Mouse (Mus musculus): ENCODE results near the gene Igfbp1.

Gene Igfbp1

GRCm38 (mm10) chr11:7197491-7197941 is at the start of gene Igfbp1:
Gene Igfbp1 (plus strand): TSS chr11:7197782.
- no peak for ATAC-seq (ENCODE audit: low TSS enrichment)

DNA sequence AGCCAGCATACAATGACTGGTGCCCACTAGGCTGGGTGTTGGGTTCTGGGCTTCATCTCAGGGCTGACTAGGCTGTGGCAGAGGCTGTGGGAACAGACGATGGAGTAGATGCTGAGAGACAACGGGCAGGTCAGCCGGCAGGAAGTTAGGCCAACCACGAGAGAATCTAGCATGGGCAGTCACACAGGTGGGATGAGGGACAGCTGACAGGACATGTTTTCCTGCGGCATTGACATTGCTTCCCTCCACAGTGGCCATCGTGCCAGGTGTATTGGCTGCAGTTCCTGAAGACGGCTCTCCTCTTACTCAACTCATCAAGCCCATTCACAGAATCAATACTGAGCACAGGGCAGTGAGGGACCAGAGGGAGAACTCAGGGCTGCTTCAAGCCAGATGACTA is 49.6 kb upstream of the Igfbp1 start:
- no peak for ATAC-seq (ENCODE audit: low TSS enrichment)

DNA sequence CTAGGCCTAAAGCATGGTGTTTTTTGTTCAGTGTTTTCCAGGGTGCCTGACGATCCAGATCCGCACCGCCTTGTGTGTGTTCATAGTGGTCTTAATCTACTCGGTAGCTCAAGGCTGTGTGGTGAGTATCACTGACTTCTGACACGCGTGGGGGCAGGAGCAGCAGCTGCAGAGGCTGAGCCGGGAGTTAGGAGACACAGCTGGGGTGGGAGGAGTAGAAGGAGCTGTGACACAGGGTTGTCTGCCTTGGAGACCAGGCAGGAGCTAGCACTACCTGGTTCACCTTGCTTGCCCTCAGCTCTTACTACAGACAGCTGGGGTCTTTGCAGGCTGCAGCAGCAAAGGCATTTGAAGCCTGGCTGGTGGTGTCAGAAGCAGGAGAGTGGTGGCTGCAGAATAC is 48.1 kb upstream of the Igfbp1 start:
- ATAC-seq (ENCODE audit: low TSS enrichment): no peak

- no peak for ATAC-seq (ENCODE audit: low TSS enrichment)
These were observed 47.1 kb upstream of the Igfbp1 start for GRCm38 (mm10) chr11:7150511-7150910.

DNA sequence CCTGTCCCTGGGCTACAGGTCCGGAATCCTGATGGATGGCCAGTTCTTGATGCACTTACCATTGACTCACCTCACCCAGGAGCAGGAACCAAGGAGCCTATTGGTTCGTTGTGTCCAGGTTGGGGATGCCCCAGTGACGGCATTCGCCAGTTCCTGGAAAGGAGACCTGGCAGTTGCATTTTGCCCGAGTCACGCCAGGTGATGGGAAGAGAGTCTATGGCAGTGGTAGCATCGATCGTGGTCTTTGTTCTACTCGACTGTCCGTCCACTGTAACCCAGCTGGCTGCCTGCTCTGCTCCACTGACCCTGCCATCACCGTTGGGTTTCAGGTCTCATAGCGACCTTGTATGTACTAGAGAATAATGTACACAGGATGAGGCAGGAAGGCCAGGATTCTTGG is 45.2 kb upstream of the Igfbp1 start:
- no peak for ATAC-seq (ENCODE audit: low TSS enrichment)

- ATAC-seq (ENCODE audit: low TSS enrichment): no peak
These were observed 44.5 kb upstream of the Igfbp1 start for GRCm38 (mm10) chr11:7153081-7153480.

GRCm38 (mm10) chr11:7156427-7156826 is 41.2 kb upstream of the Igfbp1 start:
- no peak for ATAC-seq (ENCODE audit: low TSS enrichment)

DNA sequence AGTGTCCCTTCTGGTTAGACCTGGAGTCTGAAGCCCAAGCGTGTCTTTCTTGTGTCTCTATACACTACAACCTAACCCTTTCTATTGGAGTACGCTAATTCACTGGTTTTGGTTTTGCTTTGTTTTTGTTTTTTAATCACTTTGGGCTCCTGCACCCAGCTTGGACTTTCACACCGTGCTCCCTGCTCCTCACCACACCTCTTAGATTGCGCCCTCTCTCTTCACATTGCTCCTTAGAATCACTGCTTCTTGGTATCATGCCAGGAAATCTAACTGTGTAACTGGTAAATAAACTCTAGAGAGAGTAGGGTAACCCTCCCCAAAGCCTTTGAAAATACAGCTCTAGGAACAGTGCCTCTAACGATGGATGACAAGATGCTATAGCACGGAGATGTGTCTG is 39.4 kb upstream of the Igfbp1 start:
- ATAC-seq (ENCODE audit: low TSS enrichment): no peak

DNA sequence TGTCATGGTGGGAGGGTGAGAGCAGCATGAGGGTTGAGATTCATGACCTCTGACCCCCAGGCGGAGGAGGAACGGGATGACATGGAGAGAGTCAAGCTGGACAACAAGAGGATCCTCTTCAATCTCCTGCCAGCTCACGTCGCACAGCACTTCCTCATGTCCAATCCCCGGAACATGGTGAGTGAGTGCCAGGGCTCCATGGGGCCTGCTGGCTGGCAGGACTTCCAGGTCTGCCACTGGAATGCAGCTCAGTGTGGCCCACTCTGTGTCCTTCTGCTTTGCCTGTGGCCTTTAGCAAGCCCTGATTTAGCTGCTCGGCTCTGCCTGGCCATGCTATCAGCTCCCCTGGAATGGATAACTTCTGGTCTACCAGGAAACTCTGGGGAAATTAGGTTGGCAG is 37.4 kb upstream of the Igfbp1 start:
- no peak for ATAC-seq (ENCODE audit: low TSS enrichment)

DNA sequence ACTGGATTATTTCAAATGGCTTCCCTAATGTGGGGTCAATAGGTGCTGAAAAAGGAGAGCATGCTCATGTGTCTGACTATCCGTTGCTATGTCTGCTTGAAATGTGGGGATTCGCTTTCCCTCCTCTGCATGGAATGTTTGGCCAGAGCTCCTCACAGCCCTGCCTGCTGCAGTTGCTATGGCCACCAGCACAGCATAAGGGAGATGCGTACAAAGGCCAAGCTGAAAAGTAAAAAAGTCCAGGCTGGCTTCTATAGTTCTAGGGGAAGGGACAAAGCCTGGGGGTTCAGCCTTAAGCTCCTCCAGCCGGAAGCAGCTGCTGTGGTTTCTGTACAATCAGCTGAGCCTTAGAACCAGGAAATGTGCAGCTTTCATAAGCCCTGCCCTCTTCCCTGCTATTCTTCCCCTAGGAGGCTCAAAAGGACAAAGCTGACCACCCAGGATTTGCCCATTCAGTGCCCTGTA is 36.9 kb upstream of the Igfbp1 start:
- ATAC-seq (ENCODE audit: low TSS enrichment): peak; percentile 60

GRCm38 (mm10) chr11:7161502-7162174 is 35.9 kb upstream of the Igfbp1 start:
- ATAC-seq (ENCODE audit: low TSS enrichment): peak; percentile 60

GRCm38 (mm10) chr11:7164416-7164815 is 33.2 kb upstream of the Igfbp1 start:
- ATAC-seq (ENCODE audit: low TSS enrichment): no peak

DNA sequence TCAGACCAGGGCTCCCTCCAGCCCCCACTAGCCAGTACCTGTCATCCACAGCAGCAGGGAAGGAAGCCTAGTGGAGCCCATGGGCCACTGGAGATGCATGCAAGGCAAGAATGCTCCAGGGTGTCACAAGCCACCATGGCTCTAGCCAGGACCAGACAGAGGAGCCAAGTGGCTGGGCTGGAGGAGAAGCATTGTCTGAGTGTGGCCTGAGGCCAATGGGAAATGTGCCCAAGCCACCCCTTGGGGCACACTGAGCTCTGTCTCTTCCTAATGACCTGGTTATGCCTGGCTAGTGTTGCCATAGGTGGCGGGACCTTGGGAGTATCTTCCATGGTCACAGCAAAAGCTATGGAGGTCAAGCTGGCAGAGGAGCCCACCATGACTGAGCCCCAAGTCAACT is 27.9 kb upstream of the Igfbp1 start:
- ATAC-seq (ENCODE audit: low TSS enrichment): no peak

DNA sequence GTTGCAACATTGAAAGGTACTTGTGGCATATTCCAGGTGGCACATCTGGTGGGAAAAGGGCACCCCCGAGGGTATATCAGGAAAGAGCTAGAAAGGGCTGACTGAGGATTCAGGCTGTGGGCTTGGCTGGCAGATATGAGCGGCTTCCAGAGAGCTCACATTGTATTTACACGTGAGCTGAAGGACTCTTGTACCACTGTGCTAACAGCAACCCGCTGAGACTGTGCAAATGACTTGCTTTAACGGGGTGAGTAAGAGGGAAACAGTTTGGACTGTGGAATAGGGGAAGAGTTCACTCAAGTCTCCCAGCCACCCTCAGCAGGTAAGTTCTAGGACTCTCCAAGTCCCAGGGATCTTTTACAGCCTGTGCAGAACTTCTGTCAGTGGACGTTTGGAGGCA is 23.9 kb upstream of the Igfbp1 start:
- ATAC-seq (ENCODE audit: low TSS enrichment): no peak

DNA sequence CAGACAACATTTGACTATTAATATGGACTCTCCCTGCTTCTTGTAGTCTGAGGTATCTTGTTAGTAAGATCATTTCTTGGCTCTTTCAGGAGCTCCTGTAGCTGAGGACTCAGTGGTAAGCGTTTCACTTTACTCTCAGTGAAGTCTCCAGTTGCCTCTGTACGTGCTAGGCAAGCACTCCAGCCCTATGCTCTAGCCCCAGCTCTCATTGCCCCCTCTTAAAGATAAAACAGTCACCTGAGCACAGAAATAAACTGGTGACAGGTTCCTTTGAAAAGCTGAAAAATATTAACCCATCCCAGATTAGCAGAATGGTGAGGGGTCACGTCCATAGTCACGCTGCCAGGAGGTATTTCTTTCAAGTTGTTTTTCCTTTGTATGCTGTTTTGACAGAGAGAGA is 18.9 kb upstream of the Igfbp1 start:
- no peak for ATAC-seq (ENCODE audit: low TSS enrichment)

- no peak for ATAC-seq (ENCODE audit: low TSS enrichment)
These were observed 18.3 kb upstream of the Igfbp1 start for GRCm38 (mm10) chr11:7179276-7179675.

DNA sequence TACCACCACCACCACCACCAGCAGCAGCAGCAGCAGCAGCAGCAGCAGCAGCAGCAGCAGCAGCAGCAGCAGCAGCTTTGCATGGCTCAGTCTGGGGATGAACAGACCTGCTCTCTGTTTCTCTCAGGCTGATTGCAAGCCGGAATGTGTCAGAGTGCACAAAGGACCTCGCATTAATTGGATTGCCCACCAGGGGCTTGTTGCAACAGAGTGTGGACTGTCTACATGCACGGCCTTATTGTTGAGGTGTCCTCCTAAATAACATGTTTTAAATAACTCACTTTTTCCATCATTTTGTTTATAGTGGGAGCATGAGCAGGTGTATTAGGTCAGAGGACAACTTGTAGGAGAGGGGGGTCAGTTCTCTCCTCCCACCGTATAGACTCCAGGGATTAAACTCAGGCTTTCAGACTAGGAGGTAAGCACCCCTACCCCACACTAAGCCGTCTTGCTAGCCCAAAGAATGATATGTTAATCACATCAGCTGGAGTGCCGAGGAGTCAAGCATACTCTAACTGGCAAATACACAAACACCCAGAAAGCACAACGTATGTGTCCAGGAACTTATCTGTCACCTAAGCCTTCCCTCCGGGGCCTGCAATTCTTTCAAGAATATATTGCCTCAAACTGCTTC is 15.1 kb upstream of the Igfbp1 start:
- no peak; the same call in 1 of the 2 replicates for ATAC-seq (ENCODE audit: low TSS enrichment)

DNA sequence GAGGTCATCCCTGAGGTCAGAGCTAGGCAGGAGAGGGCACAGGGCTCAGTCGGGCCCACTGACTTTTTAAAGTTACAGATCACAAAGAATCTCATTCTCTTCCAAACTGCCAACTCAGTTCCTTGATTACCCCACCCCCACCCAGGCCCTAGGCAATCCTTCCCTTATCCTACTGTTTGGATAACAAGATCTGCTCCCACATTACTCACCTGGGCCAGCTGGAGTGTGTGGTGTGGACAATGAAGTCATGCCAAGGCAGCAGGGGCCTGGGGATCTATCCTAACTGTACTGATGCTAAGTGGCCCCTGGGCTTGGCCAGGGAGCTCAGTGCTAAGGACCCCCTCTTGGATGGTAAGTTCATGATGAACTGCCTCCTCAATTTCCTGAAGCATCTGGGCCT is 13.2 kb upstream of the Igfbp1 start:
- ATAC-seq (ENCODE audit: low TSS enrichment): no peak

- no peak for ATAC-seq (ENCODE audit: low TSS enrichment)
These were observed 10.1 kb upstream of the Igfbp1 start for GRCm38 (mm10) chr11:7187472-7187871.

DNA sequence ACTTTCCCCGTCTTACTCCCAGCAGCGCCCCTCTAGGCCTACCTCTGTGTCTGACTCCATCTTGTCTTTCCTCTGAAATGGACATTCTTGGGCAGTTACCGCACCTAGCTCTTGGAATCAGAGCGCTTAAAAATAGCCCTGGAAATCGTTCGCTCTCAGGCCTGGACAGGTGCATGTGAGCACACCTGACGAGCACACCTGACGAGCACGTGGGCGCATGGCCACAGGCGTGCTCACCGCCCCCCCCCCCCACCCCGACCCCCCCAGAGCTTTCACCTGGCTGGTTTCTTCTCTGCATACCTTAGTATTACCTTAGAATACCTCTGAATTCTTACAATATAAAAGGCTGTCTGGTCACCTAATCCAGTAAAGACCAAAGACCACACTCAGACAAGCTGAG is 9.1 kb upstream of the Igfbp1 start, which contains the start of gene Gm11985:
Gm11985 (minus strand) TSS at position 101 of the 400 bp plus-strand sequence.
- no peak for ATAC-seq (ENCODE audit: low TSS enrichment)

- ATAC-seq (ENCODE audit: low TSS enrichment): no peak
These were observed 4.9 kb upstream of the Igfbp1 start for GRCm38 (mm10) chr11:7192710-7193109.

- ATAC-seq (ENCODE audit: low TSS enrichment): 0 out of 2 replicates have a peak, but pooled peaks have one; percentile 32
These were observed 4.4 kb upstream of the Igfbp1 start for GRCm38 (mm10) chr11:7193134-7193533.
